Mouse (Mus musculus) heart, postnatal 0 days (tissue): ENCODE results near the gene Pax8. TPM values are rescaled to one million over a fixed set of nuclear protein-coding genes. Genes with fewer than 3 reads are reported as not detected.

Experiments
- ATAC-seq: fragments of 200-750 bp; cut with Nextera tagmentation; 2 replicates; pipeline ENCODE4 v1.8.0; 2017; ENCODE audit warnings: low read depth, moderate number of reproducible peaks, moderate library complexity; ENCODE audit not compliant: insufficient read depth
- DNase-seq: peaks from one replicate; pipeline ENCODE4 v3.0.0-alpha.2; 2016; ENCODE audit warnings: low spot score
- H3K27ac ChIP-seq: fragments of 300-500 bp; sonication (generic); 2 replicates; pipeline ENCODE4 v1.5.1; 2014; ENCODE audit warnings: low read depth, mild to moderate bottlenecking
- H3K27me3 ChIP-seq: fragments of 300-500 bp; sonication (generic); 2 replicates; pipeline ENCODE4 v1.6.1; 2014; ENCODE audit warnings: low read length, mixed read lengths; ENCODE audit not compliant: control insufficient read depth, insufficient read depth
- H3K36me3 ChIP-seq: fragments of 300-500 bp; sonication (generic); replicated peaks from 2 replicates; pipeline ENCODE4 v1.6.1; 2014; ENCODE audit warnings: low read length, mixed read lengths; ENCODE audit not compliant: control insufficient read depth, insufficient read depth
- H3K4me1 ChIP-seq: fragments of 300-500 bp; sonication (generic); 2 replicates; pipeline ENCODE4 v1.6.1; 2014; ENCODE audit warnings: antibody characterized with exemption; ENCODE audit not compliant: control insufficient read depth, insufficient read depth
- H3K4me2 ChIP-seq: fragments of 300-500 bp; sonication (generic); 2 replicates; pipeline ENCODE4 v1.6.1; 2014; ENCODE audit warnings: low read depth, mild to moderate bottlenecking, low read length, moderate library complexity
- H3K4me3 ChIP-seq: fragments of 300-500 bp; sonication (generic); 2 replicates; pipeline ENCODE4 v1.5.1; 2014; ENCODE audit warnings: low read depth, low read length
- H3K9ac ChIP-seq: fragments of 300-500 bp; sonication (generic); replicated peaks from 2 replicates; pipeline ENCODE4 v1.6.1; 2014; ENCODE audit warnings: low read depth, low read length, mixed read lengths
- H3K9me3 ChIP-seq: fragments of 300-500 bp; sonication (generic); replicated peaks from 2 replicates; pipeline ENCODE4 v1.6.1; 2016; ENCODE audit warnings: low read length; ENCODE audit not compliant: control insufficient read depth
- CTCF ChIP-seq: IDR thresholded peaks from 2 replicates; pipeline ENCODE4 v1.5.1; 2016; ENCODE audit warnings: antibody characterized with exemption, control low read depth, low read depth
- EP300 ChIP-seq: IDR thresholded peaks from 2 replicates; pipeline ENCODE4 v1.6.1; 2016; ENCODE audit warnings: antibody characterized with exemption, low read depth
- WGBS: fragments of 180-500 bp; shearing (Covaris S2); extraction: QIAGEN DNeasy Blood & Tissue Kit; methylation state at CpG from one replicate; pipeline ENCODE4 v1.1.7; 2014; 5-methylcytosine and 5-hydroxymethylcytosine counted together
- polyA plus RNA-seq: library from polyadenylated mRNA; unstranded; fragments of >200 nt; fragmentation: Nextera tagmentation; extraction: Ambion mirVana; gene quantifications from 2 replicates; pipeline ENCODE4 v1.2.1, GENCODE M21; 2015
- total RNA-seq: library from RNA; depleted of rRNA; stranded (reverse); fragments of >200 nt; gene quantifications from 2 replicates; pipeline ENCODE4 v1.2.3, GENCODE M21; 2014; ENCODE audit warnings: low replicate concordance

Pax8 gene
- total and polyA plus RNA-seq, 2 experiments from 2014 or later = not detected

DNA sequence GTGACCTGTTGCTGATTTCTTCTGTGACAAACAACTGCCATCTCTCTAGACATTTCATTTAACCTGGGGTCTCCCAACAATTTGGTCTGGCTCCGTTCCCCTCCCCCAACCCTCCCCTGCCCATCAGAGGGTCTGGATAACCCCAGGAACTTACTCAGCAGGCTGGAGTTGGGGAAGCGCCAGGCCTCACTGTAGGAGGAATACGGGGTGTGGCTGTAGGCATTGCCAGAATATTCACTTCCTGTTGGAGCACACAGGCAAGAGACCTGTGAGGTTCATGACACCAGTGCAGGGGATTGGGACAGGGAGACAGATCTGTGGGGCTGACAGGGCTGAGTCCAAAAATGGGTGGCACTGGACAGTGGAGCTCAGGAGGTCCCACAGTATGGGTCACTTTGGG lies 52.6 kb downstream of the Pax8 start:
- TF ChIP-seq EP300 = no peak
- TF ChIP-seq CTCF = no peak

GRCm38 (mm10) chr2:24421211-24421863 lies 54.1 kb downstream of the Pax8 start:
- no peak overlapping the region for H3K27ac ChIP-seq
- ATAC-seq = no peak
- TF ChIP-seq EP300 (no peak), CTCF (no peak)
- H3K36me3 ChIP-seq = no peaks in the 10 kb centered on the region
- DNase-seq = no peak
- H3K9ac ChIP-seq = no peak overlapping the region
- H3K27me3 ChIP-seq = no peaks in the 10 kb centered on the region
- H3K4me3 ChIP-seq = no peak overlapping the region
- no peak overlapping the region for H3K4me2 ChIP-seq
- no peaks in the 10 kb centered on the region for H3K4me1 ChIP-seq
- no peaks in the 10 kb centered on the region for H3K9me3 ChIP-seq
- 85% methylated on average over 6 of the region's 6 CpGs for WGBS

More for the DNA sequence above, 52.6 kb downstream of the Pax8 start:
- Histone ChIP-seq H3K36me3 (no peaks in the 10 kb centered on the region), H3K4me1 (no peaks in the 10 kb centered on the region), H3K4me2 (no peak overlapping the region), H3K27me3 (no peaks in the 10 kb centered on the region), H3K27ac (no peak overlapping the region), H3K4me3 (no peak overlapping the region), H3K9me3 (no peaks in the 10 kb centered on the region), H3K9ac (no peak overlapping the region)
- 42% methylated on average over 3 of the region's 3 CpGs for WGBS
- DNase-seq (no peak), ATAC-seq (no peak)

DNA sequence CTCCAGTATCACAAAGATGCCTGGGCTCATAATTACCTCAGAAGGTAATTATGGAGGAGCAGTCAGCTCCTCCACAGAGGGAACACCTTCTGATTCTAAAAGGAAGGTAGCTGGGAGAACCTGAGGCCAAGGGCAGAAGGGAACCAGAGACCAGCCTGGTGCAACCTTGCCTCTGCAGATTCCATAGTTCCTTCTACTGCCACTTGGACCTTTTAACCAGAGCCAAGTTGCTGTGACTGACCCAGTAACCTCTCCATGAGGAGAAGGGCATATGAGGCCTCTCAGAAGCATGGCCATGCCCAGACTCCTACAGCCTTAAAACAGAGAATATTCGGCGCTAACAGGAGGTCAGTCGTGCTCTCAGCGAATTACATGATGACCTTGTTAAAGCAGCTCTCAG lies 57.8 kb downstream of the Pax8 start:
- Histone ChIP-seq H3K9me3 (no peaks in the 10 kb centered on the region), H3K36me3 (no peaks in the 10 kb centered on the region), H3K4me3 (no peak overlapping the region), H3K27me3 (no peaks in the 10 kb centered on the region), H3K4me2 (no peak overlapping the region), H3K9ac (no peak overlapping the region), H3K4me1 (no peaks in the 10 kb centered on the region), H3K27ac (no peak overlapping the region)
- no peak for DNase-seq
- TF ChIP-seq EP300 (no peak), CTCF (no peak)
- ATAC-seq = no peak
- 83% methylated on average over 4 of the region's 4 CpGs for WGBS

GRCm38 (mm10) chr2:24417106-24417505 lies 58.3 kb downstream of the Pax8 start:
- Histone ChIP-seq H3K27me3 (no peaks in the 10 kb centered on the region), H3K36me3 (no peaks in the 10 kb centered on the region), H3K4me1 (no peaks in the 10 kb centered on the region), H3K27ac (no peak overlapping the region), H3K4me3 (no peak overlapping the region), H3K9me3 (no peaks in the 10 kb centered on the region), H3K9ac (no peak overlapping the region), H3K4me2 (no peak overlapping the region)
- no peak for TF ChIP-seq EP300
- no peak for TF ChIP-seq CTCF
- 8% methylated on average over 2 of the region's 2 CpGs for WGBS
- ATAC-seq = no peak
- no peak for DNase-seq

- Histone ChIP-seq H3K4me3 (no peak overlapping the region), H3K27ac (no peak overlapping the region), H3K4me1 (no peaks in the 10 kb centered on the region), H3K9me3 (no peaks in the 10 kb centered on the region), H3K27me3 (no peaks in the 10 kb centered on the region), H3K4me2 (no peak overlapping the region), H3K36me3 (no peaks in the 10 kb centered on the region), H3K9ac (no peak overlapping the region)
- DNase-seq (no peak), ATAC-seq (no peak)
- WGBS = 18% methylated on average over 9 of the region's 9 CpGs
- no peak for TF ChIP-seq EP300
- no peak for TF ChIP-seq CTCF
Measured at GRCm38 (mm10) chr2:24416668-24417067, 58.7 kb downstream of the Pax8 start.

DNA sequence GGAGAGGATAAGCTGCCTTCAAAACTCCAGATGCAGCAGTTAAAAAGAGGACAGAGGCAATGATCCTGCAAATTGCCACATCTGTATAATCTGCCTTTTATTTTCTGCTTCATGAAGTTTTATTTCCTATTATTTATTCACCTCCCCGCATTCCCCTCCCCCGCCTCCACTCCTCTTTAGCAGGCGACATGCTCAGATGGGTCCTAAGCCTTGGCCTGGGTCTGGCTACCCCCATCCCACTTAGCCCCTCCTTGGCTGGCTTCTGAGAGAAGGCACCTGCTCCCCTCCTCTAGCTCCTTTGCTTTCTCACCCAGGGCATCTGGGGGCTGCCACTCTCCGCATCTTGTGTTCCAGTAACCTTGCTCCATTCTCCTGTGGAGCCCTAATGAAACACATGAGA lies 61.7 kb downstream of the Pax8 start:
- H3K9ac ChIP-seq = no peak overlapping the region
- H3K4me2 ChIP-seq = no peak overlapping the region
- ATAC-seq (no peak), DNase-seq (no peak)
- no peaks in the 10 kb centered on the region for H3K4me1 ChIP-seq
- H3K27me3 ChIP-seq = no peaks in the 10 kb centered on the region
- no peaks in the 10 kb centered on the region for H3K36me3 ChIP-seq
- H3K4me3 ChIP-seq = no peak overlapping the region
- H3K27ac ChIP-seq = no peak overlapping the region
- 87% methylated on average over 4 of the region's 4 CpGs for WGBS
- TF ChIP-seq CTCF = no peak
- TF ChIP-seq EP300 = no peak
- H3K9me3 ChIP-seq = no peaks in the 10 kb centered on the region
